Mouse (Mus musculus) testis, adult 2 months (tissue): ENCODE measurements at regions not wholly inside any gene's neighbourhood (a gene's known extent, or its start where the extent isn't known, plus 50 kb on each side); places are given as distances from the start of the nearest gene placed in this dataset.

ENCODE experiments used
- H3K27ac ChIP-seq: fragments of 200-500 bp; 2 replicates; pipeline ENCODE4 v1.5.1; 2012; ENCODE audit warnings: low read depth, low read length; ENCODE audit not compliant: control insufficient read depth, insufficient read depth
- H3K27me3 ChIP-seq: fragments of 200-500 bp; 2 replicates; pipeline ENCODE4 v1.6.1; 2012; ENCODE audit warnings: mild to moderate bottlenecking, low read length, moderate library complexity; ENCODE audit not compliant: control insufficient read depth, insufficient read depth
- H3K36me3 ChIP-seq: fragments of 200-500 bp; 2 replicates; pipeline ENCODE4 v1.6.1; 2012; ENCODE audit warnings: mild to moderate bottlenecking, low read length; ENCODE audit not compliant: control insufficient read depth, insufficient read depth
- H3K4me1 ChIP-seq: fragments of 200-500 bp; 2 replicates; pipeline ENCODE4 v1.6.1; 2012; ENCODE audit warnings: low read length; ENCODE audit not compliant: control insufficient read depth, insufficient read depth
- H3K4me3 ChIP-seq: fragments of 200-500 bp; 2 replicates; pipeline ENCODE4 v1.5.1; 2012; ENCODE audit warnings: low read depth, mild to moderate bottlenecking, low read length, moderate library complexity, mixed read lengths; ENCODE audit not compliant: control insufficient read depth
- CTCF ChIP-seq: fragments of 200-500 bp; IDR thresholded peaks from 2 replicates; pipeline ENCODE4 v1.5.1; 2012; ENCODE audit warnings: low read depth, mild to moderate bottlenecking, inconsistent platforms, low read length, moderate library complexity; ENCODE audit not compliant: control insufficient read depth, insufficient read depth, insufficient replicate concordance
- POLR2A ChIP-seq: fragments of 200-500 bp; IDR thresholded peaks from 2 replicates; pipeline ENCODE4 v1.6.1; 2012; ENCODE audit warnings: low read depth, mild to moderate bottlenecking, inconsistent platforms, low read length, moderate library complexity; ENCODE audit not compliant: control insufficient read depth

GRCm38 (mm10) chr1:194111931-194112330, 506.1 kb upstream of the Plxna2 start:
- H3K27ac ChIP-seq, result no peak overlapping the region
- H3K27me3 ChIP-seq, result no peaks in the 10 kb centered on the region
- no peak for TF ChIP-seq CTCF
- TF ChIP-seq POLR2A, result no peak
- no peaks in the 10 kb centered on the region for H3K4me1 ChIP-seq
- H3K36me3 ChIP-seq, result no peaks in the 10 kb centered on the region
- H3K4me3 ChIP-seq, result no peak overlapping the region

GRCm38 (mm10) chr1:194109172-194110071, 508.6 kb upstream of the Plxna2 start:
- no peak overlapping the region for H3K4me3 ChIP-seq
- no peaks in the 10 kb centered on the region for H3K27me3 ChIP-seq
- no peak overlapping the region for H3K27ac ChIP-seq
- H3K4me1 ChIP-seq, result no peaks in the 10 kb centered on the region
- TF ChIP-seq POLR2A, result no peak
- no peak for TF ChIP-seq CTCF
- H3K36me3 ChIP-seq, result no peaks in the 10 kb centered on the region

- Histone ChIP-seq H3K4me1 (no peaks in the 10 kb centered on the region), H3K27me3 (no peaks in the 10 kb centered on the region), H3K36me3 (no peaks in the 10 kb centered on the region), H3K4me3 (no peak overlapping the region), H3K27ac (no peak overlapping the region)
- TF ChIP-seq CTCF (no peak), POLR2A (no peak)
These were observed 509.9 kb upstream of the Plxna2 start for GRCm38 (mm10) chr1:194108132-194108531.

- Histone ChIP-seq H3K4me3 (no peak overlapping the region), H3K27me3 (no peaks in the 10 kb centered on the region), H3K27ac (no peak overlapping the region), H3K4me1 (no peaks in the 10 kb centered on the region), H3K36me3 (no peaks in the 10 kb centered on the region)
- TF ChIP-seq CTCF (no peak), POLR2A (no peak)
These were observed 510.6 kb upstream of the Plxna2 start for GRCm38 (mm10) chr1:194107271-194107938.

- TF ChIP-seq CTCF (no peak), POLR2A (no peak)
- no peaks in the 10 kb centered on the region for H3K27me3 ChIP-seq
- no peak overlapping the region for H3K4me3 ChIP-seq
- no peak overlapping the region for H3K27ac ChIP-seq
- no peaks in the 10 kb centered on the region for H3K36me3 ChIP-seq
- H3K4me1 ChIP-seq, result no peaks in the 10 kb centered on the region
These were observed 528.0 kb upstream of the Plxna2 start for GRCm38 (mm10) chr1:194089918-194090548.

GRCm38 (mm10) chr1:194058512-194058911, 559.5 kb upstream of the Plxna2 start:
- no peaks in the 10 kb centered on the region for H3K36me3 ChIP-seq
- no peaks in the 10 kb centered on the region for H3K27me3 ChIP-seq
- H3K4me3 ChIP-seq, result no peak overlapping the region
- no peak overlapping the region for H3K27ac ChIP-seq
- TF ChIP-seq POLR2A (no peak), CTCF (no peak)
- no peaks in the 10 kb centered on the region for H3K4me1 ChIP-seq

- H3K4me3 ChIP-seq, result no peak overlapping the region
- H3K36me3 ChIP-seq, result no peaks in the 10 kb centered on the region
- no peak overlapping the region for H3K27ac ChIP-seq
- no peaks in the 10 kb centered on the region for H3K4me1 ChIP-seq
- H3K27me3 ChIP-seq, result no peaks in the 10 kb centered on the region
- no peak for TF ChIP-seq CTCF
- no peak for TF ChIP-seq POLR2A
These were observed 561.5 kb upstream of the Plxna2 start for GRCm38 (mm10) chr1:194056544-194056943.
